Mouse (Mus musculus) forebrain, embryonic 10.5 days (tissue): Measurements from ENCODE around the gene Mindy1. TPM values are rescaled to one million over a fixed set of nuclear protein-coding genes. Genes with fewer than 3 reads are reported as not detected.
A peak's percentile ranks its signal among the peaks of the same experiment; 100 is the strongest.

Experiments
- DNase-seq: peaks from one replicate; pipeline ENCODE4 v3.0.0-alpha.2; 2017; ENCODE audit warnings: low spot score; ENCODE audit errors: extremely low spot score
- H3K27ac ChIP-seq: fragments of 300-500 bp; sonication (generic); 2 replicates; pipeline ENCODE4 v1.5.1; 2016; ENCODE audit warnings: mild to moderate bottlenecking
- H3K27me3 ChIP-seq: fragments of 300-500 bp; sonication (generic); 2 replicates; pipeline ENCODE4 v1.6.1; 2016; ENCODE audit warnings: mild to moderate bottlenecking; ENCODE audit not compliant: poor library complexity, severe bottlenecking
- H3K36me3 ChIP-seq: fragments of 300-500 bp; sonication (generic); replicated peaks from 2 replicates; pipeline ENCODE4 v1.6.1; 2016; ENCODE audit warnings: mild to moderate bottlenecking, moderate library complexity
- H3K4me1 ChIP-seq: fragments of 300-500 bp; sonication (generic); 2 replicates; pipeline ENCODE4 v1.6.1; 2016
- H3K4me3 ChIP-seq: fragments of 300-500 bp; sonication (generic); 2 replicates; pipeline ENCODE4 v1.5.1; 2016; ENCODE audit warnings: mild to moderate bottlenecking, moderate library complexity
- H3K9me3 ChIP-seq: fragments of 300-500 bp; sonication (generic); 2 replicates; pipeline ENCODE4 v1.6.1; 2016; ENCODE audit warnings: mild to moderate bottlenecking, moderate library complexity
- WGBS: fragments of 180-500 bp; shearing (Covaris S2); methylation state at CpG from one replicate; pipeline ENCODE4 v1.1.7; 2016; 5-methylcytosine and 5-hydroxymethylcytosine counted together
- polyA plus RNA-seq: library from polyadenylated mRNA; unstranded; fragments of >200 nt; fragmentation: Nextera tagmentation; extraction: Ambion mirVana; gene quantifications from 2 replicates; pipeline ENCODE4 v1.2.1, GENCODE M21; 2016

The Mindy1 gene
- polyA plus RNA-seq, 1 experiment from 2014 or later = 27.9 TPM

- 86% methylated on average over 1 of the region's 1 CpGs for WGBS
- H3K9me3 ChIP-seq = no peaks in the 10 kb centered on the region
- peaks cover 14% of the 10 kb centered on the region for H3K36me3 ChIP-seq
- H3K27ac ChIP-seq = no peak overlapping the region
- no peaks in the 10 kb centered on the region for H3K27me3 ChIP-seq
- no peak overlapping the region for H3K4me3 ChIP-seq
- H3K4me1 ChIP-seq = no peaks in the 10 kb centered on the region
- DNase-seq = no peak
Measured at GRCm38 (mm10) chr3:95247660-95248336, 33.3 kb upstream of the Mindy1 start.

- Histone ChIP-seq H3K36me3 (peaks cover 33% of the 10 kb centered on the region), H3K4me3 (no peak overlapping the region), H3K9me3 (no peaks in the 10 kb centered on the region), H3K4me1 (no peaks in the 10 kb centered on the region), H3K27ac (no peak overlapping the region), H3K27me3 (no peaks in the 10 kb centered on the region)
- 84% methylated on average over 5 of the region's 5 CpGs for WGBS
- DNase-seq = no peak
Measured at GRCm38 (mm10) chr3:95250361-95250760, 30.8 kb upstream of the Mindy1 start.

GRCm38 (mm10) chr3:95250783-95251424 is 30.2 kb upstream of the Mindy1 start, which contains the start of gene Bnipl:
Gene Bnipl (minus strand): TSS chr3:95251193.
- Histone ChIP-seq H3K4me3 (no peak within 1 kb of the TSS), H3K27me3 (no peaks in the 10 kb centered on the region), H3K36me3 (peaks cover 35% of the 10 kb centered on the region), H3K27ac (no peak within 1 kb of the TSS), H3K4me1 (no peaks in the 10 kb centered on the region), H3K9me3 (no peaks in the 10 kb centered on the region)
- DNase-seq = no peak
- WGBS = 65% methylated on average over 7 of the region's 7 CpGs

GRCm38 (mm10) chr3:95256931-95257330 is 24.2 kb upstream of the Mindy1 start:
- no peak for DNase-seq
- H3K4me3 ChIP-seq = no peak overlapping the region
- H3K36me3 ChIP-seq = peaks cover 93% of the 10 kb centered on the region
- H3K9me3 ChIP-seq = no peaks in the 10 kb centered on the region
- 94% methylated on average over 5 of the region's 5 CpGs for WGBS
- H3K27me3 ChIP-seq = no peaks in the 10 kb centered on the region
- no peak overlapping the region for H3K27ac ChIP-seq
- H3K4me1 ChIP-seq = no peaks in the 10 kb centered on the region

- 92% methylated on average over 4 of the region's 4 CpGs for WGBS
- Histone ChIP-seq H3K27ac (no peak overlapping the region), H3K4me3 (no peak overlapping the region), H3K36me3 (peaks cover 91% of the 10 kb centered on the region), H3K27me3 (no peaks in the 10 kb centered on the region), H3K4me1 (0 out of 2 replicates have a peak, but pooled peaks cover 5% of the 10 kb centered on the region), H3K9me3 (no peaks in the 10 kb centered on the region)
- no peak for DNase-seq
Measured at GRCm38 (mm10) chr3:95261975-95262374, 19.2 kb upstream of the Mindy1 start.

GRCm38 (mm10) chr3:95263089-95263739 is 17.9 kb upstream of the Mindy1 start:
- 0 out of 2 replicates have a peak, but pooled peaks cover 5% of the 10 kb centered on the region for H3K4me1 ChIP-seq
- no peaks in the 10 kb centered on the region for H3K27me3 ChIP-seq
- no peaks in the 10 kb centered on the region for H3K9me3 ChIP-seq
- H3K36me3 ChIP-seq = peaks cover 91% of the 10 kb centered on the region
- no peak overlapping the region for H3K4me3 ChIP-seq
- DNase-seq = peak; percentile 58
- 55% methylated on average over 11 of the region's 11 CpGs for WGBS
- no peak overlapping the region; the same call in 1 of the 2 replicates for H3K27ac ChIP-seq

GRCm38 (mm10) chr3:95264724-95265123 is 16.4 kb upstream of the Mindy1 start:
- Histone ChIP-seq H3K4me1 (0 out of 2 replicates have a peak, but pooled peaks cover 5% of the 10 kb centered on the region), H3K36me3 (peaks cover 87% of the 10 kb centered on the region), H3K9me3 (no peaks in the 10 kb centered on the region), H3K27ac (no peak overlapping the region), H3K27me3 (no peaks in the 10 kb centered on the region), H3K4me3 (no peak overlapping the region)
- WGBS = 78% methylated on average over 1 of the region's 1 CpGs
- DNase-seq = no peak

GRCm38 (mm10) chr3:95266052-95266451 is 15.1 kb upstream of the Mindy1 start:
- peaks cover 74% of the 10 kb centered on the region for H3K36me3 ChIP-seq
- no peak overlapping the region for H3K27ac ChIP-seq
- no peak for DNase-seq

GRCm38 (mm10) chr3:95267855-95268254 is 13.3 kb upstream of the Mindy1 start:
- H3K36me3 ChIP-seq = peaks cover 60% of the 10 kb centered on the region
- H3K27ac ChIP-seq = no peak overlapping the region
- DNase-seq = no peak
- H3K4me1 ChIP-seq = 0 out of 2 replicates have a peak, but pooled peaks cover 5% of the 10 kb centered on the region
- H3K27me3 ChIP-seq = no peaks in the 10 kb centered on the region
- no peak overlapping the region for H3K4me3 ChIP-seq
- no peaks in the 10 kb centered on the region for H3K9me3 ChIP-seq

More at GRCm38 (mm10) chr3:95266052-95266451, 15.1 kb upstream of the Mindy1 start:
- Histone ChIP-seq H3K4me1 (0 out of 2 replicates have a peak, but pooled peaks cover 5% of the 10 kb centered on the region), H3K9me3 (no peaks in the 10 kb centered on the region), H3K4me3 (no peak overlapping the region), H3K27me3 (no peaks in the 10 kb centered on the region)
- 96% methylated on average over 3 of the region's 3 CpGs for WGBS

- Histone ChIP-seq H3K4me3 (no peak overlapping the region), H3K9me3 (no peaks in the 10 kb centered on the region), H3K4me1 (no peaks in the 10 kb centered on the region), H3K27ac (no peak overlapping the region), H3K27me3 (no peaks in the 10 kb centered on the region), H3K36me3 (peaks cover 49% of the 10 kb centered on the region)
- 94% methylated on average over 5 of the region's 5 CpGs for WGBS
- no peak for DNase-seq
Measured at GRCm38 (mm10) chr3:95269789-95270188, 11.4 kb upstream of the Mindy1 start.

GRCm38 (mm10) chr3:95270766-95271364 is 10.3 kb upstream of the Mindy1 start:
- Histone ChIP-seq H3K4me3 (no peak overlapping the region), H3K27ac (no peak overlapping the region), H3K4me1 (no peaks in the 10 kb centered on the region), H3K27me3 (no peaks in the 10 kb centered on the region), H3K36me3 (peaks cover 43% of the 10 kb centered on the region), H3K9me3 (no peaks in the 10 kb centered on the region)
- 84% methylated on average over 12 of the region's 12 CpGs for WGBS
- no peak for DNase-seq

GRCm38 (mm10) chr3:95273471-95273870 is 7.7 kb upstream of the Mindy1 start:
- H3K4me1 ChIP-seq = no peaks in the 10 kb centered on the region
- H3K4me3 ChIP-seq = no peak overlapping the region
- H3K9me3 ChIP-seq = no peaks in the 10 kb centered on the region
- H3K36me3 ChIP-seq = peaks cover 21% of the 10 kb centered on the region
- H3K27me3 ChIP-seq = no peaks in the 10 kb centered on the region
- no peak for DNase-seq
- WGBS = 89% methylated on average over 5 of the region's 5 CpGs
- H3K27ac ChIP-seq = no peak overlapping the region
